Mouse (Mus musculus) kidney, adult 9 months (tissue): ENCODE measurements at regions not wholly inside any gene's neighbourhood (a gene's known extent, or its start where the extent isn't known, plus 50 kb on each side); places are given as distances from the start of the nearest gene placed in this dataset.
"Not testable (repeated sequence)": the region's sequence is repeated elsewhere in the genome, so short reads cannot be mapped to it uniquely, and the experiment has no call there.

Experiments
- DNase-seq: peaks from one replicate; pipeline ENCODE4 v3.0.0; 2022

GRCm38 (mm10) chr2:135525779-135526178 is 133.0 kb upstream of the Plcb4 start:
- peak; percentile 9 for DNase-seq

- DNase-seq: no peak
These were observed 129.2 kb upstream of the Plcb4 start for GRCm38 (mm10) chr2:135529619-135530018.

- peak; percentile 22 for DNase-seq
These were observed 122.4 kb upstream of the Plcb4 start for GRCm38 (mm10) chr2:135536303-135536871.

GRCm38 (mm10) chr2:135538022-135538421 is 120.8 kb upstream of the Plcb4 start:
- DNase-seq: no peak

GRCm38 (mm10) chr2:135541058-135541457 is 117.8 kb upstream of the Plcb4 start:
- no peak for DNase-seq

GRCm38 (mm10) chr2:135541930-135542329 is 116.9 kb upstream of the Plcb4 start:
- no peak for DNase-seq

- no peak for DNase-seq
These were observed 113.9 kb upstream of the Plcb4 start for GRCm38 (mm10) chr2:135544882-135545281.

GRCm38 (mm10) chr2:135547966-135548365 is 110.8 kb upstream of the Plcb4 start:
- DNase-seq: no peak

GRCm38 (mm10) chr2:135553031-135553430 is 105.8 kb upstream of the Plcb4 start:
- no peak for DNase-seq

- DNase-seq: not testable (repeated sequence)
These were observed 100.8 kb upstream of the Plcb4 start for GRCm38 (mm10) chr2:135558026-135558425.

- DNase-seq: no peak
These were observed 99.5 kb upstream of the Plcb4 start for GRCm38 (mm10) chr2:135559328-135559727.

- peak; percentile 33 for DNase-seq
These were observed 98.7 kb upstream of the Plcb4 start for GRCm38 (mm10) chr2:135559933-135560710.

GRCm38 (mm10) chr2:135560856-135561255 is 98.0 kb upstream of the Plcb4 start:
- DNase-seq: no peak

GRCm38 (mm10) chr2:135561716-135562115 is 97.1 kb upstream of the Plcb4 start:
- DNase-seq: peak; percentile 47

- DNase-seq: peak; percentile 32
These were observed 96.5 kb upstream of the Plcb4 start for GRCm38 (mm10) chr2:135562140-135562890.

- DNase-seq: no peak
These were observed 94.6 kb upstream of the Plcb4 start for GRCm38 (mm10) chr2:135564231-135564630.

GRCm38 (mm10) chr2:135568350-135568749 is 90.5 kb upstream of the Plcb4 start:
- no peak for DNase-seq

GRCm38 (mm10) chr2:135571599-135571998 is 87.2 kb upstream of the Plcb4 start:
- DNase-seq: no peak

- DNase-seq: no peak
These were observed 81.6 kb upstream of the Plcb4 start for GRCm38 (mm10) chr2:135577228-135577627.

GRCm38 (mm10) chr2:135578135-135578534 is 80.7 kb upstream of the Plcb4 start:
- DNase-seq: peak; percentile 22

GRCm38 (mm10) chr2:135579514-135579913 is 79.3 kb upstream of the Plcb4 start:
- DNase-seq: no peak

- DNase-seq: no peak
These were observed 78.8 kb upstream of the Plcb4 start for GRCm38 (mm10) chr2:135580051-135580450.

- no peak for DNase-seq
These were observed 76.5 kb upstream of the Plcb4 start for GRCm38 (mm10) chr2:135582341-135582740.

GRCm38 (mm10) chr2:135606306-135606705 is 52.5 kb upstream of the Plcb4 start:
- DNase-seq: no peak
